10 mouse cellular contexts compared by ENCODE assay signal in the genomic region with DNA sequence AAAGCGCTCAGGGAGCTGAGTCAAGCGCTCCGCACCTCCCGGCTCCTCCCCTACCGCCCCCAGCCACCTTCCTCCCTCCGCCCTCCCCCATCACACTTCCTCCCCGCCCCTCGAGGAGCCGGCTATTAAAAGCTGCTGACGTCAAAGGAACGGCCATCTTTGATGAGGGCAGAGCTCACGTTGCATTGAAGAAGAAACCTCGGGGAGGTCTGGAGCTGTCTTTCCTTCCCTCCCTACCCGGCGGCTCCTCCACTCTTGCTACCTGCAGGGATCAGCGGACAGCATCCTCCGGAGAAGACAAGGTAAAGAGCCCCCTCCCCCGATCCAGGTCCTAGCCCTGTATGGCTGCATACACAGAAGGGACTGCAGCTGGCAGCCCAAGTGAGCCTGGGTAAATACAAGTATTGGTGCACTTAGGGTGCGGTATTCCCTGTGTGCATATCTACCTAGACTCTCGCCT. TPM values are rescaled to one million over a fixed set of nuclear protein-coding genes. Genes with fewer than 3 reads are reported as not detected.
DNase-seq lines count a peak whose midpoint lies in the region; ATAC-seq lines count a peak whose summit lies in the region.
"Had no signal": no experiment of that assay in that cellular context is flagged by ENCODE, and none has a peak within 500 bp of the region (broad histone marks: within the 10 kb centered on the region; RNA-seq: fewer than 3 reads in every experiment).

TSS of gene Snap25 (plus strand) at position 155 of the 460 bp plus-strand sequence.

- H3K9me3 ChIP-seq in heart, embryonic 13.5 days, result no peaks in the 10 kb centered on the region
- no peaks in the 10 kb centered on the region for H3K9me3 ChIP-seq in forebrain, embryonic 15.5 days
- no peaks in the 10 kb centered on the region for H3K9me3 ChIP-seq in midbrain, embryonic 16.5 days (replicated peaks; ENCODE audit: control insufficient read depth, low read length, poor library complexity, severe bottlenecking)
- H3K9me3 ChIP-seq: liver, embryonic 15.5 days had no signal

- no peak for DNase-seq in heart, postnatal 36 days
- DNase-seq in layer of hippocampus, postnatal 10 days (ENCODE audit: low spot score in 2 of 2), result peak; percentile 79 to 84
- no peak for DNase-seq in thymus, postnatal 4 days
- DNase-seq in lung, postnatal 10 days, result no peak

- H3K27ac ChIP-seq in heart, embryonic 13.5 days (replicated peaks), result no peak within 1 kb of the TSS
- peak within 1 kb of the TSS; percentile 93 for H3K27ac ChIP-seq in forebrain, embryonic 15.5 days (replicated peaks)
- peak within 1 kb of the TSS; percentile 89 for H3K27ac ChIP-seq in midbrain, embryonic 16.5 days (ENCODE audit: low read length)
- H3K27ac ChIP-seq: liver, embryonic 15.5 days had no signal

- ATAC-seq in heart, embryonic 13.5 days (ENCODE audit: extremely low read depth, insufficient number of reproducible peaks, low FRiP score, low TSS enrichment), result no peak
- peak; percentile 81 for ATAC-seq in cerebellum, adult (ENCODE audit: insufficient number of reproducible peaks, low FRiP score, low TSS enrichment)
- peak; percentile 89 for ATAC-seq in forebrain, embryonic 15.5 days (replicated peaks)
- peak; percentile 90 for ATAC-seq in midbrain, embryonic 16.5 days

- no peaks in the 10 kb centered on the region for H3K36me3 ChIP-seq in heart, embryonic 13.5 days
- H3K36me3 ChIP-seq in forebrain, embryonic 15.5 days, result no peaks in the 10 kb centered on the region
- H3K36me3 ChIP-seq in midbrain, embryonic 16.5 days (ENCODE audit: control insufficient read depth, insufficient read depth, low read length), result no peaks in the 10 kb centered on the region
- H3K36me3 ChIP-seq: liver, embryonic 15.5 days had no signal

- intact Hi-C loops in heart, postnatal 36 days (cut with DNase I), result loop anchor here (5.0 kb wide), 1 partner anchor 46 kb away; no protein-coding TSS in a partner anchor

- no peaks in the 10 kb centered on the region for H3K27me3 ChIP-seq in heart, embryonic 13.5 days (replicated peaks)
- no peaks in the 10 kb centered on the region for H3K27me3 ChIP-seq in forebrain, embryonic 15.5 days
- no peaks in the 10 kb centered on the region for H3K27me3 ChIP-seq in midbrain, embryonic 16.5 days (ENCODE audit: control insufficient read depth, insufficient read depth, low read depth, low read length)

- peak within 1 kb of the TSS; percentile 51 for H3K4me3 ChIP-seq in heart, embryonic 13.5 days
- H3K4me3 ChIP-seq in forebrain, embryonic 15.5 days, result peak within 1 kb of the TSS; percentile 82
- H3K4me3 ChIP-seq in midbrain, embryonic 16.5 days (ENCODE audit: low read depth, low read length), result peak within 1 kb of the TSS; percentile 82
- H3K4me3 ChIP-seq: liver, embryonic 15.5 days had no signal

- WGBS in heart, embryonic 13.5 days, result 1% methylated on average over 20 of the region's 20 CpGs
- 0% methylated on average over 20 of the region's 20 CpGs for WGBS in forebrain, embryonic 15.5 days
- WGBS in midbrain, embryonic 16.5 days, result under 1% methylated on average over 20 of the region's 20 CpGs

- H3K4me2 ChIP-seq in heart, embryonic 13.5 days, result peak within 1 kb of the TSS; percentile 75
- H3K4me2 ChIP-seq in forebrain, embryonic 15.5 days (replicated peaks), result peak within 1 kb of the TSS; percentile 68
- peak within 1 kb of the TSS; percentile 60 for H3K4me2 ChIP-seq in midbrain, embryonic 16.5 days (ENCODE audit: low read length)
- H3K4me2 ChIP-seq: liver, embryonic 15.5 days had no signal

- H3K9ac ChIP-seq in heart, embryonic 13.5 days, result peak within 1 kb of the TSS; percentile 56
- peak within 1 kb of the TSS; percentile 75 for H3K9ac ChIP-seq in forebrain, embryonic 15.5 days (replicated peaks)
- H3K9ac ChIP-seq in midbrain, embryonic 16.5 days (ENCODE audit: low read depth, low read length), result peak within 1 kb of the TSS; percentile 91
- H3K9ac ChIP-seq: liver, embryonic 15.5 days had no signal

- H3K4me1 ChIP-seq in heart, embryonic 13.5 days, result peaks cover 24% of the 10 kb centered on the region
- H3K4me1 ChIP-seq in forebrain, embryonic 15.5 days, result peaks cover 27% of the 10 kb centered on the region
- H3K4me1 ChIP-seq in midbrain, embryonic 16.5 days (ENCODE audit: control insufficient read depth, insufficient read depth, low read length), result peaks cover 12% of the 10 kb centered on the region; the same call in 1 of the 2 replicates
- H3K4me1 ChIP-seq: liver, embryonic 15.5 days had no signal

RNA-seq across cellular contexts. Expression of gene Snap25, which starts in this region (rescaled TPM):
- polyA plus RNA-seq in heart, embryonic 13.5 days (2015; fragmentation: Nextera tagmentation; extraction: Ambion mirVana), result 0.52 and 0.82 TPM in 2 replicates
- under 1 TPM in 1 of 2 experiments, not detected in 1; 0.83 TPM for total RNA-seq in heart, postnatal 36 days (2021)
- polyA plus RNA-seq in forebrain, embryonic 15.5 days (2015; fragmentation: Nextera tagmentation; extraction: Ambion mirVana), result 110 and 114 TPM in 2 replicates
- 1,000 to 10,000 TPM; 1,087 to 1,219 TPM for total RNA-seq in layer of hippocampus, postnatal 10 days (2021)
- polyA plus RNA-seq in midbrain, embryonic 16.5 days (2015; fragmentation: Nextera tagmentation; extraction: Ambion mirVana), result 175 and 244 TPM in 2 replicates
- polyA plus RNA-seq: C2C12 had no signal

Comparison
In these comparisons a context has a peak if more than half of its experiments do, and no peak if none do; other contexts are left out.
1. RNA of gene Snap25 (total RNA-seq): 1,087 to 1,219 TPM in layer of hippocampus, postnatal 10 days; 0.83 TPM in heart, postnatal 36 days; every median in the first group is over 100 times any median in the second.
2. RNA of gene Snap25 (polyA plus RNA-seq): 175 to 244 TPM in midbrain, embryonic 16.5 days and 110 to 114 TPM in forebrain, embryonic 15.5 days; 0.52 to 0.82 TPM in heart, embryonic 13.5 days; every median in the first group is over 10 times any median in the second.
3. DNase-seq: peak in layer of hippocampus, postnatal 10 days (2 of 2); none in heart, postnatal 36 days (0 of 2), thymus, postnatal 4 days (single experiment) and lung, postnatal 10 days (single experiment).
4. Peak in every context shown above with its lines, with median percentiles within 50 percentile points of each other: H3K4me2 ChIP-seq, H3K4me3 ChIP-seq and H3K9ac ChIP-seq.